ENCODE assay signal across 23 mouse cellular contexts in the genomic region with DNA sequence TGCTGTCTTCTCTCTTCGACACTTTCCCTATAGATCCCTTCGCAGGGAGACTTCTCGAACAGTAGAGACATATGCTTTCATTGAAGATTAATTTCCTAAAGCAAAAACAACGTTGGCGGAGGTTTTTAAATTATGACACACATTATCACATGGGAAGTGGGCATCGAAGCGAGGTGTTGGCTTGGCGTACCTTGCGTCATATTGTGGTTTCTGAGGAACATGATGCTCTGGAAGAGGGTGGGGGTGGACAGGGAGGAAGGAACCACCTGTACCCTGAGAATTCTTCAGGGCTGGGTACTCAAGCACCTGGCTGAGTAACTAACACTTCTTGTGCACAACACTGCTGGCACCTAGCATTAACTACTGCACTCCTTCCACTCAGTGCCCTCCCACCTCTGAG. TPM values are rescaled to one million over a fixed set of nuclear protein-coding genes. Genes with fewer than 3 reads are reported as not detected.
DNase-seq lines count a peak whose midpoint lies in the region; ATAC-seq and TF ChIP-seq lines count a peak whose summit lies in the region.
"Had no signal": no experiment of that assay in that cellular context is flagged by ENCODE, and none has a peak within 500 bp of the region (broad histone marks: within the 10 kb centered on the region; RNA-seq: fewer than 3 reads in every experiment).

No protein-coding gene starts in this region.

- no peaks in the 10 kb centered on the region for H3K79me2 ChIP-seq in C2C12 (ENCODE audit: control insufficient read depth, insufficient read depth)

- H3K36me3 ChIP-seq in C2C12 (ENCODE audit: control insufficient read depth, insufficient read depth) = no peaks in the 10 kb centered on the region
- H3K36me3 ChIP-seq in heart, embryonic 12.5 days = no peaks in the 10 kb centered on the region
- H3K36me3 ChIP-seq: embryonic facial prominence, embryonic 13.5 days; embryonic facial prominence, embryonic 15.5 days; forebrain, embryonic 10.5 days; forebrain, embryonic 15.5 days had no signal

- H3K9ac ChIP-seq in heart, embryonic 12.5 days = no peak overlapping the region
- H3K9ac ChIP-seq: embryonic facial prominence, embryonic 13.5 days; embryonic facial prominence, embryonic 15.5 days; forebrain, embryonic 13.5 days; forebrain, embryonic 15.5 days; forebrain, postnatal 0 days had no signal

- no peak overlapping the region for H3ac ChIP-seq in C2C12 (ENCODE audit: control insufficient read depth, insufficient read length, low read depth)

- H3K79me3 ChIP-seq in C2C12 (ENCODE audit: low read depth) = no peaks in the 10 kb centered on the region

- no peak overlapping the region for H3K4me2 ChIP-seq in heart, embryonic 12.5 days
- H3K4me2 ChIP-seq: embryonic facial prominence, embryonic 13.5 days; embryonic facial prominence, embryonic 15.5 days; forebrain, embryonic 13.5 days; forebrain, embryonic 15.5 days had no signal

- no peak overlapping the region for H3K4me3 ChIP-seq in C2C12 (ENCODE audit: insufficient read depth, poor library complexity, severe bottlenecking)
- no peak overlapping the region for H3K4me3 ChIP-seq in heart, embryonic 12.5 days
- H3K4me3 ChIP-seq: embryonic facial prominence, embryonic 13.5 days; embryonic facial prominence, embryonic 15.5 days; erythroblast, embryonic 14.5 days; forebrain, embryonic 10.5 days; forebrain, embryonic 13.5 days; forebrain, embryonic 15.5 days had no signal

- no peak overlapping the region for H3K27ac ChIP-seq in heart, embryonic 12.5 days (ENCODE audit: poor library complexity, severe bottlenecking)
- H3K27ac ChIP-seq: embryonic facial prominence, embryonic 13.5 days; embryonic facial prominence, embryonic 15.5 days; forebrain, embryonic 10.5 days; forebrain, embryonic 13.5 days; forebrain, embryonic 15.5 days had no signal

- H3K9me3 ChIP-seq in heart, embryonic 12.5 days (replicated peaks) = no peaks in the 10 kb centered on the region
- H3K9me3 ChIP-seq: embryonic facial prominence, embryonic 13.5 days; embryonic facial prominence, embryonic 15.5 days; forebrain, embryonic 10.5 days; forebrain, embryonic 13.5 days; forebrain, embryonic 15.5 days had no signal

- DNase-seq in cerebellum, adult 18-20 months = no peak
- no peak for DNase-seq in embryo, embryonic 9.5 days (ENCODE audit: extremely low spot score)
- no peak for DNase-seq in right cerebral cortex, postnatal 4 days
- DNase-seq: adrenal gland, adult 2 months; adrenal gland, postnatal 10 days; adrenal gland, postnatal 25 days; B cell, adult 2 months; cerebellum, adult 11-12 months; cerebellum, adult 8-10 months; cerebellum, adult 9-11 months; cerebellum, postnatal 14 days; cerebellum, postnatal 36 days; forebrain, postnatal 0 days had no signal

- H3K27me3 ChIP-seq in C2C12 (ENCODE audit: control insufficient read depth, insufficient read depth, insufficient read length) = peaks cover 4% of the 10 kb centered on the region
- H3K27me3 ChIP-seq in heart, embryonic 12.5 days (replicated peaks) = peaks cover 35% of the 10 kb centered on the region
- H3K27me3 ChIP-seq: embryonic facial prominence, embryonic 15.5 days; forebrain, embryonic 13.5 days; forebrain, embryonic 15.5 days had no signal

- ATAC-seq in granulocyte monocyte progenitor cell, adult 5-6 weeks (replicated peaks; ENCODE audit: poor library complexity, severe bottlenecking) = peak; percentile 72
- ATAC-seq in megakaryocyte progenitor cell, adult 5-6 weeks (replicated peaks; ENCODE audit: poor library complexity) = peak; percentile 57
- ATAC-seq in heart, embryonic 12.5 days (ENCODE audit: insufficient number of reproducible peaks, low FRiP score) = no peak
- ATAC-seq: forebrain, embryonic 13.5 days; forebrain, embryonic 15.5 days; forebrain, postnatal 0 days had no signal

- H3K4me1 ChIP-seq in heart, embryonic 12.5 days (replicated peaks) = peaks cover 3% of the 10 kb centered on the region; the same call in 1 of the 2 replicates
- H3K4me1 ChIP-seq: embryonic facial prominence, embryonic 13.5 days; embryonic facial prominence, embryonic 15.5 days; forebrain, embryonic 10.5 days; forebrain, embryonic 13.5 days; forebrain, embryonic 15.5 days had no signal

- 83% methylated on average over 9 of the region's 9 CpGs for WGBS in heart, embryonic 12.5 days

- TF ChIP-seq CTCF in C2C12 (IDR thresholded peaks at IDR 0.05; ENCODE audit: control insufficient read depth, insufficient read depth, insufficient read length) = no peak

TF ChIP-seq in C2C12, 6 proteins besides CTCF, POLR2A, EP300 and RAD21:
- TF ChIP-seq USF1 (IDR thresholded peaks at IDR 0.05; ENCODE audit: low read depth) = no peak
- TF ChIP-seq CEBPB (IDR thresholded peaks at IDR 0.05; ENCODE audit: low read depth) = peak; percentile 1

RNA-seq across cellular contexts. Expression of a gene that starts 8.2 kb away (rescaled TPM):
- polyA plus RNA-seq in C2C12 (2012; fragmentation: generic; extraction: Trizol) = 59.9 TPM
- 106 and 114 TPM in 2 replicates for total RNA-seq in granulocyte monocyte progenitor cell, adult 5-6 weeks (2014; fragmentation: Nextera tagmentation)
- 53.9 and 56.5 TPM in 2 replicates for total RNA-seq in granulocyte monocyte progenitor cell, adult 5-6 weeks (2017)
- total RNA-seq in megakaryocyte progenitor cell, adult 5-6 weeks (2015) = 98.4 and 104 TPM in 2 replicates
- 54.1 and 64.9 TPM in 2 replicates for total RNA-seq in megakaryocyte progenitor cell, adult 5-6 weeks (2017)
- 7.0 and 7.7 TPM in 2 replicates for polyA plus RNA-seq in heart, embryonic 12.5 days (2016; fragmentation: Nextera tagmentation; extraction: Ambion mirVana)
